Mouse (Mus musculus): ENCODE data around the gene Vmn1r193.
"Not testable (repeated sequence)": the region's sequence is repeated elsewhere in the genome, so short reads cannot be mapped to it uniquely, and the experiment has no call there.

Vmn1r193 gene

DNA sequence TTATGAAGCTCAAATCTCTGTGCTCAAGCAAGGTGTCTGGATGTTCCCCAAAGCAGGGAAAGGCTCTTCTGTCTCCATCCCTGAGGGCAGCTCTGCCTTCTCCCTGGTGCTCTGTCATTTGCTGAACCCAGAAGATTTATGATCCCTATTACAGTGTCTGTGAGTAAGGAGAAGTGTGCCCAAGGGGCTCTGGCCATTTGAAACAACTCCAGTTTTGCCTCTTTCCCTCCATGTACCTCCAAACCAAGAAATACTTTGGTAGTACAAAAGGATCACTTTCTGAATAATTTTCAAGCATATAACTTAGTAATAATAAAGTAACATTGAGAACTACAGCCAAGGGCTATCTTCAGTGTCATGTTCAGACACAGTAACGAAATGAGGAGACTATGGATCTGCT, at the start of gene Vmn1r193:
Gene Vmn1r193, minus strand, starts transcription at position 101 of the 400 bp plus-strand sequence.
- DNase-seq (ENCODE audit: low spot score in 2 of 2): not testable (repeated sequence)

DNA sequence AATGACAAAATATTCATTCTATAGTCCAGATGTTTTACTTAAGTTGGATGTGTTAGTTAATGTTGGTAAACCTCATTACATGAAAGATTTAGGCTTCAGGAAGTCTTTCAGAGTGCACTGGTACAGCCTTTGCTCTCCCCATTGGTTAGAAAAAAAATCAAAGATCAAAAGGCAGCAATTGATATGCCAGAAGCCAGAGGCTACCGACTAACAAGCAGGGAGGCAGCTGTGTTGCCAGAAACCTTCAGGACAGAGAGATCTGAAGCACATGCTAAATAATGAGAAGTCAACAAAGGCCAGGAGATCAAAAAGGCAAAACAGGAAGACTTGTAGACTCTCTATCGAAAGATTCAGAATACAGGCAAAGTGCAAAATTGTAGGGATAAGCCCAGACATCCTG, 48.8 kb upstream of the Vmn1r193 start:
- no peak for DNase-seq (ENCODE audit: low spot score in 2 of 2)

DNA sequence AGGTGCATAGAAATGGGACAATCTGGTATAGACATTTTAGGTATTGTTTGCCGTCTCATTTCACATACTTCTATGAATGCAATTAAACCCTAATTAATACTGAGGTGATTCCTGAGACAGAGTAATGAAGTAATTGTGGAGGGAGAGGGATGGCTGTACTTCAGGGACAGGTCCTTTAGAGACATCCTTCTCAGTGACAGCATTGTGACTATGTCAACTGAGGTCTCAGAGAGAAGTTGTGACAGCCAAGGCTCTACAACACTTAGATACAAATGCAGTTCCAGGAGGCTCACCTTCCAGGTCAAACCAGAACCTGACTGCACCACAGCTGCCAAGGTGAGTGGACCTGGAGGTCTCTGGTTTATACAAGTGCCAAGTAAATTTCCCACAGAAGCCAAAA, 47.3 kb upstream of the Vmn1r193 start, which contains the start of gene Vmn1r195:
Gene Vmn1r195, plus strand, starts transcription at position 301 of the 400 bp plus-strand sequence.
- DNase-seq (ENCODE audit: low spot score in 2 of 2): not testable (repeated sequence)

DNA sequence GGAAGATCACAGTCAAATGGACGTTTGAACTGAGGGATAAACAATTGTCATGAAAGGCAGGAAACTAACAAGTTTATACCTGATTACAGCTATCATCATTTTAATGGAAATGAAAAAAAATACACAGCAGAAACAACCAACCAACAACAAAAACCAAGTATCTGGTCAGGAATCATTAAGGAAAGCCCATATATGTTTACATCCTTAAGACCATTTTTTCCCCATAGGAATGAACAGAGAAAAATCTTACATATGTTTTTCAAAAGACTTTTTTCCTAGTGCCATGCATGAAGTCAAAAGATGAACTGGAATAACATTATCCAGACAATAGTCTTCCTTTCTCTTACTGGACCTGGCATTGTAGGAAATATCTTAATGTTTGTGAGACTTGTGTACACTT, 21.0 kb upstream of the Vmn1r193 start, which contains the start of gene Vmn1r194:
Gene Vmn1r194, plus strand, starts transcription at position 301 of the 400 bp plus-strand sequence.
- DNase-seq (ENCODE audit: low spot score in 2 of 2): no peak

- DNase-seq (ENCODE audit: low spot score in 2 of 2): not testable (repeated sequence)
Measured at GRCm38 (mm10) chr13:22192756-22193155, 30.2 kb downstream of the Vmn1r193 start.

DNA sequence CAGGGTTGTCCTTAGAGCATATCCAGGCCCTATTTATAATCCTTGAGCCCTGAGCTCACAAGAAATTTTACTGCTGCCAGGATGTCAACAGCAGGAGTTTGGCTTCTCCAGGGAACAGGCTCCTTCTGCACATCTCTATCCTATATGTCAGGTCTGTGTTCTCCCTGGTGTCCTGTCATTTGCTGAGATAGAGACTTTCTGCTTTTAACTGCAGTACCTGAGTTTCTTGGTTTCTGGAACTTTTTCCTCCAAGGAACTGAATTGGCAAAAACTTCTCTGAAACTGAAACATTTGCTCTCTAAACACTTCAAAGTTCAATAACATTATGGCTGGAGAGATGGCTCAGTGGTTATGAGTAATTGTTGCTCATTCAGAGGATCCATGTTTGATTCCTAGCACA, 31.9 kb downstream of the Vmn1r193 start, which contains the start of gene Vmn1r192:
Gene Vmn1r192, minus strand, starts transcription at position 101 of the 400 bp plus-strand sequence.
- DNase-seq (ENCODE audit: low spot score in 2 of 2): no peak

GRCm38 (mm10) chr13:22190385-22190784, 32.6 kb downstream of the Vmn1r193 start:
- DNase-seq (ENCODE audit: low spot score in 2 of 2): no peak

DNA sequence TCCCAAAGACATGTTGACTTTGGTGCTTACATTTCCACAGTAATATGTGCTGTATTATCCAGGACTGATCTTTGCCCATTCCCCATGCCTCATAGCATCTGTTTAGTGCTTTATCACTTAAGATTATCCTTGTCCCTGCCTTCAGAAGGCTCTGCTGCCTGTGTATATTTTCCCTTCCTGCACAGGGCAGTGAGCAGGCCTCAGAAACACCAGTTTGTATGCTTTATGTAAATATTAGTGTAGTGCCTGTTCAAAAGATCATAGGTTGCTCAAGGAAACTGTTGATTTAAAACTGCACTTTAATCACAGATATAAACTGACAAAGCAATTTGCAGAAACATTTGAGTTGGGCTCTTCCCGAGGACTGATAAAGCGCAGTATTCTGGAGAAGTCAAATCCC, 33.6 kb downstream of the Vmn1r193 start:
- no peak for DNase-seq (ENCODE audit: low spot score in 2 of 2)

- no peak for DNase-seq (ENCODE audit: low spot score in 2 of 2)
Measured at GRCm38 (mm10) chr13:22183869-22184268, 39.1 kb downstream of the Vmn1r193 start, which contains the start of gene Vmn1r191. Vmn1r191 (minus strand) TSS chr13:22183969.

- no peak for DNase-seq (ENCODE audit: low spot score in 2 of 2)
Measured at GRCm38 (mm10) chr13:22168416-22168815, 54.5 kb downstream of the Vmn1r193 start.
